Mouse (Mus musculus): ENCODE data around the gene Cilp. TPM values are rescaled to one million over a fixed set of nuclear protein-coding genes. Genes with fewer than 3 reads are reported as not detected.
"Not testable (repeated sequence)": the region's sequence is repeated elsewhere in the genome, so short reads cannot be mapped to it uniquely, and the experiment has no call there.

The Cilp gene
- polyA plus RNA-seq, 1 experiment from 2014 or later: 0.82 TPM

- H3K27ac ChIP-seq (ENCODE audit: low read length): 0 out of 2 replicates have a peak overlapping the region, but pooled peaks have one; percentile 23
- no peak overlapping the region for H3K4me2 ChIP-seq (replicated peaks; ENCODE audit: low read depth, low read length)
- H3K4me3 ChIP-seq (ENCODE audit: low read length): no peak overlapping the region
- no peaks in the 10 kb centered on the region for H3K9me3 ChIP-seq (ENCODE audit: low read length)
- no peaks in the 10 kb centered on the region for H3K27me3 ChIP-seq (ENCODE audit: insufficient read depth, low read length)
- H3K9ac ChIP-seq (replicated peaks; ENCODE audit: low read length): 0 out of 2 replicates have a peak overlapping the region, but pooled peaks have one; percentile 3
- ATAC-seq (ENCODE audit: low FRiP score, low TSS enrichment): peak; percentile 43; the same call in 1 of the 2 replicates
- no peaks in the 10 kb centered on the region for H3K36me3 ChIP-seq (ENCODE audit: insufficient read depth, low read length)
- H3K4me1 ChIP-seq (ENCODE audit: insufficient read depth, low read length): peaks cover 11% of the 10 kb centered on the region; the same call in 1 of the 2 replicates
- WGBS: 34% methylated on average over 7 of the region's 7 CpGs
These were observed 2.9 kb downstream of the Cilp start for GRCm38 (mm10) chr9:65267742-65268515.

GRCm38 (mm10) chr9:65273048-65273809 is 8.2 kb downstream of the Cilp start:
- H3K4me3 ChIP-seq (ENCODE audit: low read length): no peak overlapping the region
- H3K9ac ChIP-seq (replicated peaks; ENCODE audit: low read length): no peak overlapping the region
- H3K36me3 ChIP-seq (ENCODE audit: insufficient read depth, low read length): no peaks in the 10 kb centered on the region
- H3K4me1 ChIP-seq (ENCODE audit: insufficient read depth, low read length): peaks cover 3% of the 10 kb centered on the region; the same call in 1 of the 2 replicates
- WGBS: 87% methylated on average over 13 of the region's 13 CpGs
- no peak for ATAC-seq (ENCODE audit: low FRiP score, low TSS enrichment)
- H3K4me2 ChIP-seq (replicated peaks; ENCODE audit: low read depth, low read length): no peak overlapping the region
- H3K27me3 ChIP-seq (ENCODE audit: insufficient read depth, low read length): no peaks in the 10 kb centered on the region
- H3K9me3 ChIP-seq (ENCODE audit: low read length): no peaks in the 10 kb centered on the region
- no peak overlapping the region for H3K27ac ChIP-seq (ENCODE audit: low read length)

GRCm38 (mm10) chr9:65273873-65274272 is 8.9 kb downstream of the Cilp start:
- Histone ChIP-seq H3K9ac (replicated peaks; ENCODE audit: low read length) (no peak overlapping the region), H3K4me2 (replicated peaks; ENCODE audit: low read depth, low read length) (no peak overlapping the region), H3K36me3 (ENCODE audit: insufficient read depth, low read length) (no peaks in the 10 kb centered on the region), H3K4me1 (ENCODE audit: insufficient read depth, low read length) (no peaks in the 10 kb centered on the region), H3K4me3 (ENCODE audit: low read length) (no peak overlapping the region), H3K9me3 (ENCODE audit: low read length) (no peaks in the 10 kb centered on the region), H3K27me3 (ENCODE audit: insufficient read depth, low read length) (no peaks in the 10 kb centered on the region), H3K27ac (ENCODE audit: low read length) (no peak overlapping the region)
- WGBS: 77% methylated on average over 4 of the region's 4 CpGs
- ATAC-seq (ENCODE audit: low FRiP score, low TSS enrichment): no peak

- 83% methylated on average over 3 of the region's 3 CpGs for WGBS
These were observed 9.9 kb downstream of the Cilp start for GRCm38 (mm10) chr9:65274851-65275250.

GRCm38 (mm10) chr9:65275810-65276530 is 11.0 kb downstream of the Cilp start:
- Histone ChIP-seq H3K4me3 (ENCODE audit: low read length) (no peak overlapping the region), H3K9ac (replicated peaks; ENCODE audit: low read length) (no peak overlapping the region), H3K27ac (ENCODE audit: low read length) (no peak overlapping the region), H3K4me1 (ENCODE audit: insufficient read depth, low read length) (no peaks in the 10 kb centered on the region), H3K27me3 (ENCODE audit: insufficient read depth, low read length) (no peaks in the 10 kb centered on the region), H3K9me3 (ENCODE audit: low read length) (no peaks in the 10 kb centered on the region), H3K36me3 (ENCODE audit: insufficient read depth, low read length) (no peaks in the 10 kb centered on the region), H3K4me2 (replicated peaks; ENCODE audit: low read depth, low read length) (no peak overlapping the region)
- ATAC-seq (ENCODE audit: low FRiP score, low TSS enrichment): no peak
- 81% methylated on average over 4 of the region's 4 CpGs for WGBS

More at GRCm38 (mm10) chr9:65274851-65275250, 9.9 kb downstream of the Cilp start:
- not testable (repeated sequence) for H3K4me2 ChIP-seq (replicated peaks; ENCODE audit: low read depth, low read length); ATAC-seq (ENCODE audit: low FRiP score, low TSS enrichment); H3K27me3 ChIP-seq (ENCODE audit: insufficient read depth, low read length); H3K27ac ChIP-seq (ENCODE audit: low read length); H3K36me3 ChIP-seq (ENCODE audit: insufficient read depth, low read length); H3K4me3 ChIP-seq (ENCODE audit: low read length); H3K9me3 ChIP-seq (ENCODE audit: low read length); H3K4me1 ChIP-seq (ENCODE audit: insufficient read depth, low read length); H3K9ac ChIP-seq (replicated peaks; ENCODE audit: low read length)

- Histone ChIP-seq H3K27ac (ENCODE audit: low read length) (no peak overlapping the region), H3K9ac (replicated peaks; ENCODE audit: low read length) (no peak overlapping the region), H3K9me3 (ENCODE audit: low read length) (no peaks in the 10 kb centered on the region), H3K27me3 (ENCODE audit: insufficient read depth, low read length) (peaks cover 4% of the 10 kb centered on the region; the same call in 1 of the 2 replicates), H3K4me1 (ENCODE audit: insufficient read depth, low read length) (no peaks in the 10 kb centered on the region), H3K4me3 (ENCODE audit: low read length) (no peak overlapping the region), H3K36me3 (ENCODE audit: insufficient read depth, low read length) (no peaks in the 10 kb centered on the region), H3K4me2 (replicated peaks; ENCODE audit: low read depth, low read length) (no peak overlapping the region)
- no peak for ATAC-seq (ENCODE audit: low FRiP score, low TSS enrichment)
- WGBS: 79% methylated on average over 5 of the region's 5 CpGs
These were observed 16.7 kb downstream of the Cilp start for GRCm38 (mm10) chr9:65281536-65282151.

- H3K4me2 ChIP-seq (replicated peaks; ENCODE audit: low read depth, low read length): no peak overlapping the region
- H3K36me3 ChIP-seq (ENCODE audit: insufficient read depth, low read length): no peaks in the 10 kb centered on the region
- no peak overlapping the region for H3K4me3 ChIP-seq (ENCODE audit: low read length)
- no peaks in the 10 kb centered on the region for H3K9me3 ChIP-seq (ENCODE audit: low read length)
- ATAC-seq (ENCODE audit: low FRiP score, low TSS enrichment): peak; percentile 69; the same call in 1 of the 2 replicates
- no peak overlapping the region for H3K9ac ChIP-seq (replicated peaks; ENCODE audit: low read length)
- peaks cover 4% of the 10 kb centered on the region; the same call in 1 of the 2 replicates for H3K27me3 ChIP-seq (ENCODE audit: insufficient read depth, low read length)
- 3% methylated on average over 3 of the region's 3 CpGs for WGBS
- H3K27ac ChIP-seq (ENCODE audit: low read length): no peak overlapping the region
- H3K4me1 ChIP-seq (ENCODE audit: insufficient read depth, low read length): no peaks in the 10 kb centered on the region
These were observed 18.3 kb downstream of the Cilp start for GRCm38 (mm10) chr9:65283301-65283700.

GRCm38 (mm10) chr9:65288252-65288651 is 23.3 kb downstream of the Cilp start:
- 85% methylated on average over 5 of the region's 5 CpGs for WGBS
- H3K4me1 ChIP-seq (ENCODE audit: insufficient read depth, low read length); H3K4me3 ChIP-seq (ENCODE audit: low read length); H3K9ac ChIP-seq (replicated peaks; ENCODE audit: low read length); H3K27me3 ChIP-seq (ENCODE audit: insufficient read depth, low read length); H3K4me2 ChIP-seq (replicated peaks; ENCODE audit: low read depth, low read length); H3K9me3 ChIP-seq (ENCODE audit: low read length); H3K36me3 ChIP-seq (ENCODE audit: insufficient read depth, low read length); ATAC-seq (ENCODE audit: low FRiP score, low TSS enrichment); H3K27ac ChIP-seq (ENCODE audit: low read length): not testable (repeated sequence)

- Histone ChIP-seq H3K4me1 (ENCODE audit: insufficient read depth, low read length) (peaks cover 5% of the 10 kb centered on the region; the same call in 1 of the 2 replicates), H3K27me3 (ENCODE audit: insufficient read depth, low read length) (no peaks in the 10 kb centered on the region), H3K4me2 (replicated peaks; ENCODE audit: low read depth, low read length) (no peak overlapping the region), H3K27ac (ENCODE audit: low read length) (no peak overlapping the region), H3K36me3 (ENCODE audit: insufficient read depth, low read length) (no peaks in the 10 kb centered on the region), H3K9ac (replicated peaks; ENCODE audit: low read length) (no peak overlapping the region), H3K9me3 (ENCODE audit: low read length) (no peaks in the 10 kb centered on the region), H3K4me3 (ENCODE audit: low read length) (no peak overlapping the region)
- 89% methylated on average over 4 of the region's 4 CpGs for WGBS
- no peak for ATAC-seq (ENCODE audit: low FRiP score, low TSS enrichment)
These were observed 25.0 kb downstream of the Cilp start for GRCm38 (mm10) chr9:65289988-65290387.
